Mouse (Mus musculus): ENCODE data around the gene Acaa1b.

Gene Acaa1b

GRCm38 (mm10) chr9:119144696-119145095 is 12.2 kb downstream of the Acaa1b start:
- DNase-seq (ENCODE audit: low read depth), result no peak

- no peak for DNase-seq (ENCODE audit: low read depth)
Observed at GRCm38 (mm10) chr9:119143372-119143771, 13.5 kb downstream of the Acaa1b start.

- DNase-seq (ENCODE audit: low read depth), result no peak
Observed at GRCm38 (mm10) chr9:119142066-119142465, 14.8 kb downstream of the Acaa1b start.

- DNase-seq (ENCODE audit: low read depth), result no peak
Observed at GRCm38 (mm10) chr9:119138836-119139235, 18.1 kb downstream of the Acaa1b start.

GRCm38 (mm10) chr9:119130692-119131091 is 26.2 kb downstream of the Acaa1b start:
- no peak for DNase-seq (ENCODE audit: low read depth)

GRCm38 (mm10) chr9:119128436-119129181 is 28.3 kb downstream of the Acaa1b start:
- DNase-seq (ENCODE audit: low read depth), result no peak

- DNase-seq (ENCODE audit: low read depth), result no peak
Observed at GRCm38 (mm10) chr9:119122596-119123369, 34.1 kb downstream of the Acaa1b start.

- DNase-seq (ENCODE audit: low read depth), result no peak
Observed at GRCm38 (mm10) chr9:119120168-119120560, 36.7 kb downstream of the Acaa1b start.

- no peak for DNase-seq (ENCODE audit: low read depth)
Observed at GRCm38 (mm10) chr9:119119409-119120167, 37.3 kb downstream of the Acaa1b start.

GRCm38 (mm10) chr9:119114911-119115310 is 42.0 kb downstream of the Acaa1b start:
- DNase-seq (ENCODE audit: low read depth), result no peak

GRCm38 (mm10) chr9:119110640-119111039 is 46.3 kb downstream of the Acaa1b start:
- DNase-seq (ENCODE audit: low read depth), result no peak

GRCm38 (mm10) chr9:119109685-119110353 is 47.1 kb downstream of the Acaa1b start:
- no peak for DNase-seq (ENCODE audit: low read depth)

- no peak for DNase-seq (ENCODE audit: low read depth)
Observed at GRCm38 (mm10) chr9:119107566-119107965, 49.3 kb downstream of the Acaa1b start.

- no peak for DNase-seq (ENCODE audit: low read depth)
Observed at GRCm38 (mm10) chr9:119102783-119103113, 54.1 kb downstream of the Acaa1b start.

GRCm38 (mm10) chr9:119101992-119102782 is 54.7 kb downstream of the Acaa1b start, which contains the start of gene Dlec1:
TSS of gene Dlec1 (plus strand) at chr9:119102478.
- DNase-seq (ENCODE audit: low read depth), result peak; percentile 71

- DNase-seq (ENCODE audit: low read depth), result no peak
Observed at GRCm38 (mm10) chr9:119100177-119100898, 56.6 kb downstream of the Acaa1b start.
